Mouse (Mus musculus) forebrain, postnatal 0 days (tissue): ENCODE measurements around the gene Cc2d1b. TPM values are rescaled to one million over a fixed set of nuclear protein-coding genes. Genes with fewer than 3 reads are reported as not detected.

ENCODE experiments used
- ATAC-seq: fragments of 200-750 bp; cut with Nextera tagmentation; 2 replicates; pipeline ENCODE4 v1.8.0; 2017; ENCODE audit warnings: mild to moderate bottlenecking, moderate library complexity
- DNase-seq: peaks from one replicate; pipeline ENCODE4 v3.0.0-alpha.2; 2015
- H3K27ac ChIP-seq: fragments of 300-500 bp; sonication (generic); 2 replicates; pipeline ENCODE4 v1.5.1; 2014; ENCODE audit warnings: low read depth, mild to moderate bottlenecking, antibody characterized with exemption, low read length, moderate library complexity, mixed read lengths
- H3K27me3 ChIP-seq: fragments of 300-500 bp; sonication (generic); 2 replicates; pipeline ENCODE4 v1.6.1; 2014; ENCODE audit warnings: mild to moderate bottlenecking, low read length, mixed read lengths; ENCODE audit not compliant: insufficient read depth
- H3K36me3 ChIP-seq: fragments of 300-500 bp; sonication (generic); 2 replicates; pipeline ENCODE4 v1.6.1; 2014; ENCODE audit warnings: mild to moderate bottlenecking, moderate library complexity; ENCODE audit not compliant: insufficient read depth
- H3K4me1 ChIP-seq: fragments of 300-500 bp; sonication (generic); 2 replicates; pipeline ENCODE4 v1.6.1; 2014; ENCODE audit warnings: antibody characterized with exemption; ENCODE audit not compliant: insufficient read depth
- H3K4me2 ChIP-seq: fragments of 300-500 bp; sonication (generic); 2 replicates; pipeline ENCODE4 v1.6.1; 2014; ENCODE audit warnings: low read depth, mild to moderate bottlenecking, moderate library complexity
- H3K4me3 ChIP-seq: fragments of 300-500 bp; sonication (generic); 2 replicates; pipeline ENCODE4 v1.5.1; 2014; ENCODE audit warnings: low read depth, low read length, mixed read lengths
- H3K9ac ChIP-seq: fragments of 300-500 bp; sonication (generic); 2 replicates; pipeline ENCODE4 v1.6.1; 2014; ENCODE audit warnings: mild to moderate bottlenecking
- H3K9me3 ChIP-seq: fragments of 300-500 bp; sonication (generic); 2 replicates; pipeline ENCODE4 v1.6.1; 2016; ENCODE audit warnings: low read length
- CTCF ChIP-seq: sonication (generic); IDR thresholded peaks from 2 replicates; pipeline ENCODE4 v1.5.1; 2016; ENCODE audit warnings: antibody characterized with exemption, control low read depth, low read depth
- WGBS: fragments of 180-500 bp; shearing (Covaris S2); extraction: QIAGEN DNeasy Blood & Tissue Kit; methylation state at CpG from one replicate; pipeline ENCODE4 v1.1.7; 2014; 5-methylcytosine and 5-hydroxymethylcytosine counted together
- polyA plus RNA-seq: library from polyadenylated mRNA; unstranded; fragments of >200 nt; fragmentation: Nextera tagmentation; extraction: Ambion mirVana; gene quantifications from 2 replicates; pipeline ENCODE4 v1.2.1, GENCODE M21; 2015
- total RNA-seq: library from RNA; depleted of rRNA; stranded (reverse); fragments of >200 nt; gene quantifications from 2 replicates; pipeline ENCODE4 v1.2.3, GENCODE M21; 2014; rRNA removed

Cc2d1b gene
- total and polyA plus RNA-seq, 2 experiments from 2014 or later: 14.5 to 59.7 TPM

DNA sequence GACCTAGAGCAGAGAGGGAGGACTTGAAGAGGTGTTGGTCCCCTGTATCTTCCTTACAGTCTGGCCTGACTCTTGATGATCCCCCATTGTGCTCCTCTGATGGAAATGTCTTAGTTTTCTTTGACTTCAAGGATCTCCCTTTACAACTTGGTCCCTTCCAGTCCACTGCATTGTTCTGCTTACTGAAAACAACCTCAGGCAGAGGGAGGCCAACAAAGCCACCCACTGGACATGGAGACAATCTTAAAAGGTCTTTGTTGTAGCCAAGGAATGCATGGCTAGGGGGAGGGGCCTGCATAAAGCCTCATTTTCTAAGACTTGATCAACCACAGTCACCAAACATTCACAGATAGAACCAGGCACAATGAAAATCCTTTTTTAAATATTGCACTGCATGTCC, 15.4 kb downstream of the Cc2d1b start:
- no peaks in the 10 kb centered on the region for H3K4me1 ChIP-seq
- no peaks in the 10 kb centered on the region for H3K27me3 ChIP-seq
- ATAC-seq (no peak), DNase-seq (no peak)
- no peak overlapping the region for H3K4me2 ChIP-seq
- H3K9me3 ChIP-seq: no peaks in the 10 kb centered on the region
- no peak overlapping the region for H3K9ac ChIP-seq
- no peak for TF ChIP-seq CTCF
- H3K4me3 ChIP-seq: no peak overlapping the region
- H3K27ac ChIP-seq: no peak overlapping the region
- H3K36me3 ChIP-seq: peaks cover 43% of the 10 kb centered on the region

GRCm38 (mm10) chr4:108637721-108638120, 18.0 kb downstream of the Cc2d1b start:
- H3K9me3 ChIP-seq: no peaks in the 10 kb centered on the region
- H3K27ac ChIP-seq: no peak overlapping the region
- peaks cover 48% of the 10 kb centered on the region for H3K36me3 ChIP-seq
- H3K4me2 ChIP-seq: no peak overlapping the region
- no peak overlapping the region for H3K4me3 ChIP-seq
- ATAC-seq (no peak), DNase-seq (no peak)
- H3K9ac ChIP-seq: no peak overlapping the region
- TF ChIP-seq CTCF: no peak
- WGBS: 84% methylated on average over 3 of the region's 3 CpGs
- H3K4me1 ChIP-seq: no peaks in the 10 kb centered on the region
- H3K27me3 ChIP-seq: no peaks in the 10 kb centered on the region

DNA sequence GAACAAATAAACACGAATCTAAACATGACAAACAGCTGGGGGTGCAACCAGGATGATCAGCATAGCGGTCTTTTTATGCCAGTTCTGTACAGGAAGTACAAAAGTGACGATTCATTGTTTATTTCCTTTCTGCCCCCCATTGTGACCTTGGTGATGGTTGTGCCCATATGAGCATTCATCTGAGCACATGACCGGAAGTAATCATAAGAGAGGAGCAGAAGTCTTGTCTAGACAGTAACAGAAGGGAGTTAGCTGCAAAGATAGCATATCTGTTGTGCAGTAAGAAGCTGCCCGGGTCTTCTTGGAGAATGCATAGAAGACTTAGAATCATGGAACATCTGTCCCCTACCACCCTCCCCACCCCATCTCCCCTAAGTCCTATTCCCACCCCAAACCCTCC, 19.0 kb downstream of the Cc2d1b start:
- DNase-seq: no peak
- H3K36me3 ChIP-seq: peaks cover 52% of the 10 kb centered on the region

GRCm38 (mm10) chr4:108664407-108664806, 44.7 kb downstream of the Cc2d1b start:
- WGBS: 68% methylated on average over 2 of the region's 2 CpGs
- Histone ChIP-seq H3K4me2 (no peak overlapping the region), H3K27ac (no peak overlapping the region), H3K9ac (no peak overlapping the region), H3K36me3 (peaks cover 23% of the 10 kb centered on the region), H3K4me3 (no peak overlapping the region), H3K4me1 (no peaks in the 10 kb centered on the region), H3K9me3 (no peaks in the 10 kb centered on the region), H3K27me3 (no peaks in the 10 kb centered on the region)
- ATAC-seq (peak; percentile 42), DNase-seq (peak; percentile 22)
- peak; percentile 56 for TF ChIP-seq CTCF

More for the DNA sequence above, 19.0 kb downstream of the Cc2d1b start:
- ATAC-seq: no peak
- H3K27me3 ChIP-seq: no peaks in the 10 kb centered on the region
- H3K4me3 ChIP-seq: no peak overlapping the region
- no peaks in the 10 kb centered on the region for H3K9me3 ChIP-seq
- no peak overlapping the region for H3K4me2 ChIP-seq
- no peak overlapping the region for H3K27ac ChIP-seq
- 86% methylated on average over 5 of the region's 5 CpGs for WGBS
- no peak for TF ChIP-seq CTCF
- H3K4me1 ChIP-seq: no peaks in the 10 kb centered on the region
- no peak overlapping the region for H3K9ac ChIP-seq

Other genes with a start within 250 kb of the Cc2d1b start
- gene Shisal2a, start 236.6 kb upstream of the Cc2d1b start, total RNA-seq: 1.9 TPM in 1 of 2 replicates, not detected in the other
- gene Shisal2a, start 236.6 kb upstream of the Cc2d1b start, polyA plus RNA-seq: 3.0 and 4.9 TPM in 2 replicates
- gene Gpx7, start 213.0 kb upstream of the Cc2d1b start, total RNA-seq: 24.1 and 38.5 TPM in 2 replicates
- gene Gpx7, start 213.0 kb upstream of the Cc2d1b start, polyA plus RNA-seq: 37.5 and 46.4 TPM in 2 replicates
- gene Tut4, start 160.5 kb upstream of the Cc2d1b start, total RNA-seq: 87.8 and 89.2 TPM in 2 replicates
- gene Tut4, start 160.5 kb upstream of the Cc2d1b start, polyA plus RNA-seq: 19.8 and 37.2 TPM in 2 replicates
- 63.1 and 66.0 TPM in 2 replicates for gene Prpf38a, start 40.6 kb upstream of the Cc2d1b start, total RNA-seq
- gene Prpf38a, start 40.6 kb upstream of the Cc2d1b start, polyA plus RNA-seq: 68.7 and 69.2 TPM in 2 replicates
- gene Orc1, start 40.5 kb upstream of the Cc2d1b start, total RNA-seq: 0.46 and 1.5 TPM in 2 replicates
- 0.58 and 0.85 TPM in 2 replicates for gene Orc1, start 40.5 kb upstream of the Cc2d1b start, polyA plus RNA-seq
- gene 3110021N24Rik, start 99.7 kb downstream of the Cc2d1b start, total RNA-seq: 0.46 TPM in 1 of 2 replicates, not detected in the other
- gene 3110021N24Rik, start 99.7 kb downstream of the Cc2d1b start, polyA plus RNA-seq: 1.1 and 1.9 TPM in 2 replicates
- gene Zfyve9, start 160.9 kb downstream of the Cc2d1b start, total RNA-seq: 32.5 and 39.2 TPM in 2 replicates
- 5.1 and 6.8 TPM in 2 replicates for gene Zfyve9, start 160.9 kb downstream of the Cc2d1b start, polyA plus RNA-seq
- gene Btf3l4, start 213.7 kb downstream of the Cc2d1b start, total RNA-seq: 119 and 164 TPM in 2 replicates
- gene Btf3l4, start 213.7 kb downstream of the Cc2d1b start, polyA plus RNA-seq: 186 and 197 TPM in 2 replicates
- 54.0 and 71.9 TPM in 2 replicates for gene Txndc12, start 214.7 kb downstream of the Cc2d1b start, total RNA-seq
- gene Txndc12, start 214.7 kb downstream of the Cc2d1b start, polyA plus RNA-seq: 65.1 and 71.9 TPM in 2 replicates
- gene Kti12, start 227.8 kb downstream of the Cc2d1b start, total RNA-seq: 20.1 and 34.4 TPM in 2 replicates
- 26.3 and 32.2 TPM in 2 replicates for gene Kti12, start 227.8 kb downstream of the Cc2d1b start, polyA plus RNA-seq
- 0.86 and 1.1 TPM in 2 replicates for gene A730015C16Rik, start 228.7 kb downstream of the Cc2d1b start, total RNA-seq
- gene A730015C16Rik, start 228.7 kb downstream of the Cc2d1b start, polyA plus RNA-seq: 0.93 and 1.2 TPM in 2 replicates